Mouse (Mus musculus) CH12.LX (cell line): ENCODE results near the gene Gm867.

ENCODE experiments used
- BHLHE40 ChIP-seq: IDR thresholded peaks from 2 replicates; pipeline ENCODE4 v1.6.1; 2011; ENCODE audit warnings: mild to moderate bottlenecking, low read depth, low read length, improper control_type of control experiment
- CTCF ChIP-seq, 2 experiments: IDR thresholded peaks in 1 of 2; conservative IDR thresholded peaks in 1 of 2; 2 replicates each; pipeline ENCODE4 v1.5.1; 2011 to 2012; ENCODE audit warnings: low read depth in 2 of 2, low read length in 2 of 2, improper control_type of control experiment in 1 of 2, inconsistent platforms in 1 of 2, mild to moderate bottlenecking in 1 of 2, moderate library complexity in 1 of 2
- ETS1 ChIP-seq: conservative IDR thresholded peaks from 2 replicates; pipeline ENCODE4 v1.6.1; 2012; ENCODE audit warnings: low read depth, mild to moderate bottlenecking, inconsistent platforms, low read length, improper control_type of control experiment, moderate library complexity
- JUN ChIP-seq: IDR thresholded peaks from 2 replicates; pipeline ENCODE4 v1.6.1; 2011; ENCODE audit warnings: low read depth, mild to moderate bottlenecking, low read length, improper control_type of control experiment, moderate library complexity; ENCODE audit not compliant: insufficient read depth
- MAZ ChIP-seq: IDR thresholded peaks from 2 replicates; pipeline ENCODE4 v1.6.1; 2012; ENCODE audit warnings: low read depth, mild to moderate bottlenecking, inconsistent platforms, low read length, improper control_type of control experiment, moderate library complexity
- MXI1 ChIP-seq: IDR thresholded peaks from 2 replicates; pipeline ENCODE4 v1.6.1; 2011; ENCODE audit warnings: mild to moderate bottlenecking, low read depth, low read length, improper control_type of control experiment
- POLR2A ChIP-seq: IDR thresholded peaks from 2 replicates; pipeline ENCODE4 v1.6.1; 2011; ENCODE audit warnings: low read depth, mild to moderate bottlenecking, improper control_type of control experiment, low read length
- RAD21 ChIP-seq: IDR thresholded peaks from 2 replicates; pipeline ENCODE4 v1.6.1; 2011; ENCODE audit warnings: low read depth, mild to moderate bottlenecking, low read length, improper control_type of control experiment, moderate library complexity
- UBTF ChIP-seq: IDR thresholded peaks from 2 replicates; pipeline ENCODE4 v1.6.1; 2012; ENCODE audit warnings: low read depth, mild to moderate bottlenecking, inconsistent platforms, low read length, improper control_type of control experiment, moderate library complexity
- USF1 ChIP-seq: IDR thresholded peaks from 2 replicates; pipeline ENCODE4 v1.6.1; 2014; ENCODE audit warnings: low read depth, mild to moderate bottlenecking, inconsistent platforms, low read length, improper control_type of control experiment
- ZC3H11A ChIP-seq: IDR thresholded peaks from 2 replicates; pipeline ENCODE4 v1.6.1; 2012; ENCODE audit warnings: low read depth, mild to moderate bottlenecking, inconsistent platforms, low read length, improper control_type of control experiment

DNA sequence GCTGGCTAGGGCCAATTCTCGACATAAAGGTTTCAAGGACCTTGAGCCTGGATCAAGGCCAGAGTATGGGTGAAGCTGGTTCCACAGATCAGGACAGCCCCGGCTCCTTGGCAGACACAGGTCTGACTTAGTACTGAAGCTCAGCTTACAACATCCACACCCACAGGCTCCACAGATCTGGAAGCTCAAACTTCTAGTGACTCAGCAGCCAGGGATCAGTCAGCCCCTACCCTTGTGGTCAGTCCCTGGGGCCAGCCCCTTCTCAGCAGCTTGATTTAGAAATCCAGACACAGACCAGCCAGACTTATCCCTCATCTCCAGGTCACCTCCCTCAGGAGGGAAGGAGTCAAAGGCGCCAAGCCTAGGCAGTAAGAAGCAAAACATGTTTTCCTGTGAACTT, 41.6 kb downstream of the Gm867 start:
- TF ChIP-seq MXI1 (no peak), JUN (no peak), POLR2A (no peak), ETS1 (no peak), UBTF (no peak), CTCF (conservative IDR thresholded peaks at IDR 0.05 in 1 of 2, IDR thresholded peaks at IDR 0.05 in 1 of 2; ENCODE audit: low read depth in 2 of 2, low read length in 2 of 2) (no peak), USF1 (no peak), ZC3H11A (no peak), BHLHE40 (no peak), MAZ (no peak), RAD21 (no peak)
